Mouse (Mus musculus): Measurements from ENCODE around the gene Toe1.

DNA sequence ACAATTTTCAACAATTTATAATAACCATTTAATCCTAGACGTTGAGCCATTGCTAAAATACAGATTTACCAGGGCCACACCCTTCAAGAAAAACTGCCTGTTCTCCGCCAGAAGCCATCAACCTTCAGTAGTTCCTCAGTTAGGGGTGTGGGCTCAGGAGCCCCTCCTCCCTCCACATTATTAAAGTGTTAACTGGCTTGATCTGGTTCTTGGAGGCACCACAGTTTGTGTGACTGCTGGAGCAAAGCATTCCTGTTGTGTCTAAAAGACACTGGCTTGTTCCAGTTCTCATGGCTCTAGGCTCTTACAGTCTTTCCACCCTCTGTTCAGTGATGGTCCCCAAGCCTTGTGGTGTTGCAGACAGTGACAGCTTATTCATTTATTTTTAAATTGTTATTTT is 26.9 kb downstream of the Toe1 start:
- TF ChIP-seq TAL1 (conservative IDR thresholded peaks at IDR 0.05; ENCODE audit: low read depth, low read length) = no peak
- no peak for TF ChIP-seq CTCF (IDR thresholded peaks at IDR 0.05; ENCODE audit: low read depth, low read length)

Measured in G1E (cell line).